Mouse (Mus musculus): ENCODE measurements around the gene Smarcd3. TPM values are rescaled to one million over a fixed set of nuclear protein-coding genes. Genes with fewer than 3 reads are reported as not detected.

Gene Smarcd3
- polyA plus RNA-seq, 1 experiment = 2.5 TPM

DNA sequence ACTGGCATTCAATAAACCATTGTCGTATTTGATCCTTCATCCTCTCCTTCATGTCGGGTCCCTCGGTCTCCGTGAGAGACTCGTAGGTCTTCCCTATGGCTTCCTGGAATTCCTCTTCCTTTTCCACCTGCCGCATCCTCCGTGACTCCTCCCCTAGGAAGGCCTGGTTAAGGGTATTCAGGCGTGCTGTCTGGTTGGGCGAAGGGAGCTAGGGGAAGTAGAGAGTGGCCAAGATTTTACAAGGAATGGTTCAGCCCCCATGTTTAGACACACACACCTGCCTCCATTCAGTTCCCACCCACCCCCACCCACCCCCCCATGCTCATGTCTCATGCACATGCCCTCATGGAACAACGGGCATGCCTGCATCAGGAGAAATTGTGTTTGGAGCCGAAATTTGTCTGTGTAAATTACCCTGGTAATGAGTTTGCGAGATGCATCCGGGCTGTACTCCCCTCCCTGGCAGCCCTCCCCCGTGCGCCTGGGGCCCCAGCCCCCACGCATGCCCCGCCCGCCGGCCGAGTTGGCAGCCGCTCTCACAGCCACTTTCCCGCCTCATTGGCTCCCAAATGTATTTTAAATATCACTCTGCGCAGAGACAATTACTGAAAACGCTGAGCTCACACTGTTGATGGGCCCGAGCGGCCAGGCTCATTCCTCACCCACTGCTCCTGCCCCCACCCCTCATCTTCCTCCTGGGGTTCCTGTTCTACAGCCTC is 73.5 kb downstream of the Smarcd3 start:
- DNase-seq (ENCODE audit: low read depth in 1 of 2, low spot score in 2 of 2) = no peak
- Histone ChIP-seq H3K4me1 (ENCODE audit: control insufficient read depth, insufficient read depth, insufficient read length) (no peaks in the 10 kb centered on the region), H3K36me3 (ENCODE audit: control insufficient read depth, insufficient read depth, low read length) (no peaks in the 10 kb centered on the region), H3K27ac (ENCODE audit: insufficient read depth, low read length) (no peak overlapping the region), H3K27me3 (ENCODE audit: control insufficient read depth, insufficient read depth, low read length) (no peaks in the 10 kb centered on the region), H3K4me3 (ENCODE audit: extremely low read depth, insufficient read depth, insufficient read length) (no peak overlapping the region)
- WGBS = 29% methylated on average over 26 of the region's 26 CpGs
- no peak for TF ChIP-seq CTCF (IDR thresholded peaks at IDR 0.05; ENCODE audit: extremely low read depth, insufficient read depth, insufficient read length, insufficient replicate concordance)
- no peak for TF ChIP-seq POLR2A (IDR thresholded peaks at IDR 0.05; ENCODE audit: low read depth, low read length)

DNA sequence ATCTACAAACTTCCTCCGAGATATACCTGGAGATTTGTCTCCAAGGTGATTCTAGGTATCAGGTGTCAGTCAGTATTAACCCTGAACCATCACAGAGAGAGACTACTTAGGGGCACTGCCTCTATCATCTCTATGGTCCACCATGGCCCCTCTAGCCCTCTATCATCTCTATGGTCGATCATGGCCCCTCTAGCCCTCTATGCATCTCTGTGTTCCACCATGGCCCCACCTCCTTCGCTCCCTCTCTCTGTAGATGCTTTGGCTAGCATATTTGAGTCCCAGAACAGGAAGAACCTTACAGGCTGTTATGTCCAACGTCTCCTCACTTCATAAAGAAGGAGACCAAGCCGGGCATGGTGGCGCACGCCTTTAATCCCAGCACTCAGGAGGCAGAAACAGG is 81.6 kb downstream of the Smarcd3 start:
- Histone ChIP-seq H3K4me3 (ENCODE audit: extremely low read depth, insufficient read depth, insufficient read length) (no peak overlapping the region), H3K27me3 (ENCODE audit: control insufficient read depth, insufficient read depth, low read length) (no peaks in the 10 kb centered on the region), H3K36me3 (ENCODE audit: control insufficient read depth, insufficient read depth, low read length) (no peaks in the 10 kb centered on the region), H3K27ac (ENCODE audit: insufficient read depth, low read length) (no peak overlapping the region), H3K4me1 (ENCODE audit: control insufficient read depth, insufficient read depth, insufficient read length) (no peaks in the 10 kb centered on the region)
- 79% methylated on average over 7 of the region's 7 CpGs for WGBS
- DNase-seq (ENCODE audit: low read depth in 1 of 2, low spot score in 2 of 2) = no peak
- TF ChIP-seq CTCF (IDR thresholded peaks at IDR 0.05; ENCODE audit: extremely low read depth, insufficient read depth, insufficient read length, insufficient replicate concordance) = no peak

DNA sequence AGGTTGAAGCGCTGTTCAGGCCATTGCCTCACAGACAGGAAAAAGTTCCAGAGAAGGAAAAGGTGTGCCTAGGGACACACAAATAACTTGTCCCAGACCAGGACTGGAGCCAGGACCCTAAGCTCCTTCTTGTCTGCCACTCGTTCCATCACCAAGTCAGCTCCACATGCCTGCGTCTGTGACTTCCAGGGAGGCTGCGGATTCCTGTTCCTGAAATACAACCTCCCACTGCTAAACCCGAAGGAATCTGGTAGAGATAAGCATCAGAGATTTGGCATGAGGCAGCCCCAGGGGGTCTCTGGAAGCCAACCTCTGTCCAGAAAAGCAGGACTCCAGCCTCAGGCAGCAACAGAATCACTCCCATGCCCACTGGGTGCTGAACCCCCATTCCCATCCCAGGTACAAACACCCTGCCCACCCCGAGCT is 83.1 kb downstream of the Smarcd3 start:
- 31% methylated on average over 6 of the region's 6 CpGs for WGBS
- Histone ChIP-seq H3K27me3 (ENCODE audit: control insufficient read depth, insufficient read depth, low read length) (no peaks in the 10 kb centered on the region), H3K4me3 (ENCODE audit: extremely low read depth, insufficient read depth, insufficient read length) (no peak overlapping the region), H3K4me1 (ENCODE audit: control insufficient read depth, insufficient read depth, insufficient read length) (no peaks in the 10 kb centered on the region), H3K27ac (ENCODE audit: insufficient read depth, low read length) (no peak overlapping the region), H3K36me3 (ENCODE audit: control insufficient read depth, insufficient read depth, low read length) (no peaks in the 10 kb centered on the region)
- no peak for DNase-seq (ENCODE audit: low read depth in 1 of 2, low spot score in 2 of 2)
- no peak for TF ChIP-seq CTCF (IDR thresholded peaks at IDR 0.05; ENCODE audit: extremely low read depth, insufficient read depth, insufficient read length, insufficient replicate concordance)
- no peak for TF ChIP-seq POLR2A (IDR thresholded peaks at IDR 0.05; ENCODE audit: low read depth, low read length)

Other genes with a start within 250 kb of the Smarcd3 start
- gene Atg9b, start 232.3 kb downstream of the Smarcd3 start, polyA plus RNA-seq (2012; rRNA removed) = 0.71 and 1.2 TPM in 2 replicates
- 31.3 and 35.7 TPM in 2 replicates for gene Abcb8, start 230.7 kb downstream of the Smarcd3 start, polyA plus RNA-seq (2012; rRNA removed)
- gene Asic3, start 211.0 kb downstream of the Smarcd3 start, polyA plus RNA-seq (2012; rRNA removed) = 0.14 and 0.26 TPM in 2 replicates
- gene Cdk5, start 200.9 kb downstream of the Smarcd3 start, polyA plus RNA-seq (2012; rRNA removed) = 33.7 and 43.1 TPM in 2 replicates
- 47.5 and 50.5 TPM in 2 replicates for gene Slc4a2, start 200.6 kb downstream of the Smarcd3 start, polyA plus RNA-seq (2012; rRNA removed)
- 170 and 212 TPM in 2 replicates for gene Fastk, start 179.1 kb downstream of the Smarcd3 start, polyA plus RNA-seq (2012; rRNA removed)
- gene Tmub1, start 176.6 kb downstream of the Smarcd3 start, polyA plus RNA-seq (2012; rRNA removed) = 61.2 and 77.4 TPM in 2 replicates
- gene Agap3, start 172.2 kb downstream of the Smarcd3 start, polyA plus RNA-seq (2012; rRNA removed) = 44.7 and 50.0 TPM in 2 replicates
- gene Gbx1, start 97.2 kb downstream of the Smarcd3 start, polyA plus RNA-seq (2012; rRNA removed) = not detected in 2 replicates
- gene Asb10, start 83.4 kb downstream of the Smarcd3 start, polyA plus RNA-seq (2012; rRNA removed) = 0.07 and 0.08 TPM in 2 replicates
- not detected in 2 replicates for gene 4931409K22Rik, start 67.6 kb downstream of the Smarcd3 start, polyA plus RNA-seq (2012; rRNA removed)
- gene Abcf2, start 46.9 kb downstream of the Smarcd3 start, polyA plus RNA-seq (2012; rRNA removed) = 30.6 and 43.3 TPM in 2 replicates
- 30.0 and 38.9 TPM in 2 replicates for gene Chpf2, start 37.7 kb downstream of the Smarcd3 start, polyA plus RNA-seq (2012; rRNA removed)
- 33.8 and 48.8 TPM in 2 replicates for gene Nub1, start 61.1 kb upstream of the Smarcd3 start, polyA plus RNA-seq (2012; rRNA removed)
- gene Wdr86, start 106.3 kb upstream of the Smarcd3 start, polyA plus RNA-seq (2012; rRNA removed) = 6.2 and 6.5 TPM in 2 replicates
- gene Crygn, start 133.6 kb upstream of the Smarcd3 start, polyA plus RNA-seq (2012; rRNA removed) = 0.25 and 0.33 TPM in 2 replicates
- gene Rheb, start 218.2 kb upstream of the Smarcd3 start, polyA plus RNA-seq (2012; rRNA removed) = 12.7 and 13.9 TPM in 2 replicates

Data from spleen, adult 2 months (tissue).